Mouse (Mus musculus) left cerebral cortex, adult 18-20 months (tissue): ENCODE results near the gene Apbb1ip. TPM values are rescaled to one million over a fixed set of nuclear protein-coding genes. Genes with fewer than 3 reads are reported as not detected.

Experiments used
- DNase-seq, 2 experiments: peaks; one replicate each; pipeline ENCODE4 v3.0.0; 2021 to 2022; ENCODE audit warnings: low spot score in 2 of 2, mixed read lengths in 1 of 2
- long read RNA-seq, 2 experiments: library from polyadenylated mRNA; stranded (forward); transcript quantifications; one replicate each; pipeline ENCODE4 v2.0.0; 2021
- total RNA-seq, 2 experiments: library from RNA; stranded (reverse); gene quantifications; 2 replicates each; pipeline ENCODE4 v1.2.3; 2021

Apbb1ip gene
- total RNA-seq, result 1 to 10 TPM; 5.2 to 6.1 TPM
- long read RNA-seq, experiment 1, partial matches to known transcripts, result 0 of 1 reads
- long read RNA-seq, experiment 1, other reads (novel, unspliced or antisense), result 1 of 1 reads
- long read RNA-seq, experiment 2, partial matches to known transcripts, result 1 of 2 reads
- long read RNA-seq, experiment 2, other reads (novel, unspliced or antisense), result 0 of 2 reads

DNA sequence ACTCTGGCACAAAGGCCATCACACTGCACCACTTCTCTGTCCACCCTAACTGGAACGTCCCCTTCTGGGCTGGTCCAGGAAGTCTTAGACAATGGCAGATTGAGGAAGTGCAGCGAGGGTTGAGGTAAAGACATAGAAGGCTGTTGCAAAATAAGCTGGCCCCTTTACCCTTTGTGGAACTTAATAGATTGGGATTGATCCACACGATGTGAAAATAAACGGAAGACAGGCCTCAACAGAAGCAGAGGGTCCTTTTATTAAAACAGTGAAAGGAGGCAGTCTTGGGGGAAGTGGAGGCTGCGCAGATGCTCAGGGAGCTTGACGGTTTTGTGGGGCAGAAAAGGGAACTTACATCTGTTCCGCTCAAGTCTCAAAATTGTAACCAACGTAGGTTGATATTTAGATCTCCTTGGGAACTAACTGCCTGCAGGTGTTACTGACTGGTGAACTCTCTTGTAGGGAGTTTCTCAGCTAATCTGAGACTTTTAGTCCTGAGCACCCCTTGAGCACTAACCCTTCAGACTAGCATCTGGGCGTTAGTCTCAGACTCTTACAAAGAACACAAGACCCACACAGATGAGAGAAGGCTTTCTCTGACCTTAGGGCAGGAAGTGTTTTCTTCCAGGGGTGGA is at the start of gene Apbb1ip:
TSS of gene Apbb1ip (plus strand) at position 546 of the 632 bp plus-strand sequence.
- no peak for DNase-seq

GRCm38 (mm10) chr2:22727113-22727512 is 46.8 kb upstream of the Apbb1ip start:
- DNase-seq, result no peak

- no peak for DNase-seq
These were observed 37.8 kb upstream of the Apbb1ip start for GRCm38 (mm10) chr2:22736134-22736533.

- no peak for DNase-seq
These were observed 34.5 kb upstream of the Apbb1ip start for GRCm38 (mm10) chr2:22739369-22739768.

GRCm38 (mm10) chr2:22740441-22740840 is 33.5 kb upstream of the Apbb1ip start:
- no peak for DNase-seq

GRCm38 (mm10) chr2:22741222-22741621 is 32.7 kb upstream of the Apbb1ip start:
- DNase-seq, result no peak

GRCm38 (mm10) chr2:22744121-22744761 is 29.7 kb upstream of the Apbb1ip start:
- no peak for DNase-seq

DNA sequence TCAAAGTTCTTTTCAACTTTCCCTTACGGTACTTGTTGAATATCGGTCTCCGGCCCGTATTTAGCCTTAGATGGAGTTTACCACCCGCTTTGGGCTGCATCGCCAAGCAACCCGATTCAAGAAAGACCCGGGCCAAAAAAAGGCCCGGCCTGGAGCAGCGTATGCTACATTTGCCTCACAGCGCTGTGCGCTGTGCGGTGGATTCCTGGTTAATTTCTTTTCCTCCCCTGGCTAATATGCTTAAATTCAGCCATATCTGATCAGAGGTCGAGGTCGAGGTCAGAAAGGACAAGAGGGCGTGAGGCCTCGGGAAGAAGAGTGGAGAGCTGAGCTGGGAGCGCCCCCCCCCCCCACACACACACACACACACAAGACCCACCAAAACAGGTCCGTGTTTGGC is 29.0 kb upstream of the Apbb1ip start:
- DNase-seq, result no peak

DNA sequence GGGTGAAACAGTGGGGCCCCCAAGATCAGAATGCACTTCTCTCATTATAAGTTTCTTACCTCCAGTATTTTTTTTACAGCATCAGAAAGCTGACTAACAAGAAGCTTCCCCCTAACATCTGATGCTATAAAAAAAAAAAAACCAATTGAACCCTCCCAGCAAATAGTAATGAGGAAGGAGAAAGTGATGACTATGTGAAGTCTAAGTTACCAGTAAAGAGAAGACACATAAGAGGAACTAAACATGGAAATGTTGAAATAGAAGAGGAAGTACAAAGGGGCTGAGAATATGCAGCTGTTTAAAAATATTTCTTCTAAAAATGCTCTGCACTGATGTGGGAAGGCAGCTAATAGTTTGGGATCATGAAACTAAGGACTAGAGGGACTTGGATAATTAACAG is 27.1 kb upstream of the Apbb1ip start:
- no peak for DNase-seq

GRCm38 (mm10) chr2:22747941-22748340 is 26.0 kb upstream of the Apbb1ip start:
- DNase-seq, result no peak

- no peak for DNase-seq
These were observed 24.1 kb upstream of the Apbb1ip start for GRCm38 (mm10) chr2:22749761-22750160.

- no peak for DNase-seq
These were observed 21.4 kb upstream of the Apbb1ip start for GRCm38 (mm10) chr2:22752492-22752891.

- DNase-seq, result no peak
These were observed 20.3 kb upstream of the Apbb1ip start for GRCm38 (mm10) chr2:22753461-22754075.

DNA sequence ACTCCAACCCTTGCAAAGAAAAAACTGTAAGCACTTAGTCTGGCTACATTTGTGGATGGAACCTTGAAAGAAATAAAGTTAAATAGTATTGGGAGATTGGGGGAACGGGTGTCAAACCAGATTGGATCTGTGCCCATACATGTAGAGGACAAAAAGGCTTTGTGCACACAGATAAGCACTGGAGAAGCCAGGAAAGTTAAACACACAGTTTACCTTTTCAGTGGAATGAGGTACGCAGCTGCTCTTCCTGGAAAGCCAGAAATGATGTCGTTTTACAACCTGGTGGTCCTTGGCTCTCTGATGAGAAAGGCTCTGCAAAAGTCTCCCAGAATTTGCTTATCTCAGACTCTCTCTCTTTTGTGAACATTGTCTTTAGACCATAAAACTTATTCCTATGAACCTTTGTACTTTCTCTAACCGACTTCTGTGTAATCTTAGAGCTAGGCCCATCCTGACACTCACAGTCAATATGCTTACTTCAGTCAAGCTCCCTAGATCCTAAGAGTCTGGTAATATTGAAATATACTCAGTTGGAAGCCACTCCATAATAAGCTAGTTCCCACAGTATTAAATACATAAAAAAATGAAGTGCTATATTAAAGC is 19.6 kb upstream of the Apbb1ip start:
- DNase-seq, result no peak

GRCm38 (mm10) chr2:22755561-22755960 is 18.3 kb upstream of the Apbb1ip start:
- no peak for DNase-seq

- DNase-seq, result peak; percentile 70 to 84
These were observed 15.5 kb upstream of the Apbb1ip start for GRCm38 (mm10) chr2:22758310-22758972.

DNA sequence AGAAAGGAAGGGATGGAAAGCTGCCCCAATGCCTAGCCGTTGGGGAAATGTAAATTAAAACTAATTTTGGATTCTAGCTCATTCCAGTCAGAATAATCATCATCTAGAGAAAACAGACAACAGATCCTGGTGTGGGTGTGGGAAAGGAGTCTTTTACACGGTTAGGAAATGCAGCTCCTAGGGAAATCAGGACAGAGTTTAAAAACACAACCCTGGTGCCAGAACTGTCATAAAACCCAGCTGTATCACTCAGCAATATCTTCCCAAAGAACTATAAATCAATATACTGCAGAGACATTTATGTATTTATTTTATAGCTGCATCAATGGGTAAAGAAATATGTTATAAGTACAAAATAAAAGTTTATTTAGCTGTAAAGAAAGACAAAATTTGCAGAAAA is 13.4 kb upstream of the Apbb1ip start:
- no peak for DNase-seq

GRCm38 (mm10) chr2:22761103-22761521 is 12.8 kb upstream of the Apbb1ip start:
- no peak for DNase-seq

GRCm38 (mm10) chr2:22764774-22765387 is 9.0 kb upstream of the Apbb1ip start:
- DNase-seq, result peak; percentile 32 to 42

GRCm38 (mm10) chr2:22771311-22771710 is 2.6 kb upstream of the Apbb1ip start:
- no peak for DNase-seq
